Mouse (Mus musculus): ENCODE results near the gene Abcb7.

- no peak for TF ChIP-seq POLR2A (IDR thresholded peaks at IDR 0.05; ENCODE audit: extremely low read depth, insufficient read depth, low read length)
- no peak for TF ChIP-seq CTCF (IDR thresholded peaks at IDR 0.05; ENCODE audit: extremely low read depth, insufficient read depth, low read length)
Measured at GRCm38 (mm10) chrX:104461755-104462154, 48.1 kb upstream of the Abcb7 start.

Measured in cortical plate, adult 2 months (tissue).